Mouse (Mus musculus): Measurements from ENCODE around the gene Tom1l1. TPM values are rescaled to one million over a fixed set of nuclear protein-coding genes. Genes with fewer than 3 reads are reported as not detected.

Tom1l1 gene
- total RNA-seq, 2 experiments from 2014 or later: 12.7 to 13.6 TPM

GRCm38 (mm10) chr11:90677771-90678288 lies 10.3 kb downstream of the Tom1l1 start:
- DNase-seq: no peak
- intact Hi-C loops (cut with DNase I; ENCODE audit: low total_unique reads): no loop called here

GRCm38 (mm10) chr11:90677027-90677426 lies 11.1 kb downstream of the Tom1l1 start:
- intact Hi-C loops (cut with DNase I; ENCODE audit: low total_unique reads): no loop called here
- DNase-seq: no peak

GRCm38 (mm10) chr11:90675479-90676110 lies 12.6 kb downstream of the Tom1l1 start:
- intact Hi-C loops (cut with DNase I; ENCODE audit: low total_unique reads): no loop called here
- DNase-seq: no peak

- DNase-seq: no peak
- intact Hi-C loops (cut with DNase I; ENCODE audit: low total_unique reads): no loop called here
Observed at GRCm38 (mm10) chr11:90667325-90667724, 20.8 kb downstream of the Tom1l1 start.

GRCm38 (mm10) chr11:90666916-90667315 lies 21.2 kb downstream of the Tom1l1 start:
- intact Hi-C loops (cut with DNase I; ENCODE audit: low total_unique reads): no loop called here
- DNase-seq: no peak

GRCm38 (mm10) chr11:90666144-90666757 lies 21.9 kb downstream of the Tom1l1 start:
- DNase-seq: no peak
- intact Hi-C loops (cut with DNase I; ENCODE audit: low total_unique reads): no loop called here

GRCm38 (mm10) chr11:90665161-90665560 lies 23.0 kb downstream of the Tom1l1 start:
- intact Hi-C loops (cut with DNase I; ENCODE audit: low total_unique reads): no loop called here
- DNase-seq: peak; percentile 58

GRCm38 (mm10) chr11:90664345-90664986 lies 23.7 kb downstream of the Tom1l1 start:
- intact Hi-C loops (cut with DNase I; ENCODE audit: low total_unique reads): no loop called here
- DNase-seq: no peak

- intact Hi-C loops (cut with DNase I; ENCODE audit: low total_unique reads): no loop called here
- no peak for DNase-seq
Observed at GRCm38 (mm10) chr11:90663618-90664297, 24.4 kb downstream of the Tom1l1 start.

GRCm38 (mm10) chr11:90663052-90663451 lies 25.1 kb downstream of the Tom1l1 start:
- DNase-seq: no peak
- intact Hi-C loops (cut with DNase I; ENCODE audit: low total_unique reads): no loop called here

GRCm38 (mm10) chr11:90660662-90661061 lies 27.5 kb downstream of the Tom1l1 start:
- intact Hi-C loops (cut with DNase I; ENCODE audit: low total_unique reads): no loop called here
- DNase-seq: no peak

- no peak for DNase-seq
- intact Hi-C loops (cut with DNase I; ENCODE audit: low total_unique reads): no loop called here
Observed at GRCm38 (mm10) chr11:90657527-90657926, 30.6 kb downstream of the Tom1l1 start.

GRCm38 (mm10) chr11:90652603-90653002 lies 35.6 kb downstream of the Tom1l1 start:
- no peak for DNase-seq
- intact Hi-C loops (cut with DNase I; ENCODE audit: low total_unique reads): no loop called here

GRCm38 (mm10) chr11:90650231-90650885 lies 37.8 kb downstream of the Tom1l1 start:
- intact Hi-C loops (cut with DNase I; ENCODE audit: low total_unique reads): no loop called here
- DNase-seq: no peak

- DNase-seq: no peak
- intact Hi-C loops (cut with DNase I; ENCODE audit: low total_unique reads): no loop called here
Observed at GRCm38 (mm10) chr11:90649777-90650176, 38.4 kb downstream of the Tom1l1 start.

- intact Hi-C loops (cut with DNase I; ENCODE audit: low total_unique reads): no loop called here
- DNase-seq: no peak
Observed at GRCm38 (mm10) chr11:90638312-90638830, 49.8 kb downstream of the Tom1l1 start.

- intact Hi-C loops (cut with DNase I; ENCODE audit: low total_unique reads): no loop called here
- DNase-seq: peak; percentile 92
Observed at GRCm38 (mm10) chr11:90637440-90638311, 50.5 kb downstream of the Tom1l1 start, which contains the start of the genes Stxbp4 and Cox11. Stxbp4 (minus strand) TSS chr11:90638084. Cox11 (plus strand) TSS chr11:90638173.

GRCm38 (mm10) chr11:90634661-90635060 lies 53.5 kb downstream of the Tom1l1 start:
- peak; percentile 16 for DNase-seq
- intact Hi-C loops (cut with DNase I; ENCODE audit: low total_unique reads): no loop called here

Data from gastrocnemius, postnatal 14 days (tissue).